Mouse (Mus musculus) thymus, adult 2 months (tissue): ENCODE measurements around the gene Tmem127. TPM values are rescaled to one million over a fixed set of nuclear protein-coding genes. Genes with fewer than 3 reads are reported as not detected.

ENCODE experiments used
- DNase-seq: peaks from one replicate; pipeline ENCODE4 v3.0.0; 2021
- H3K27ac ChIP-seq: fragments of 200-500 bp; 2 replicates; pipeline ENCODE4 v1.5.1; 2012; ENCODE audit warnings: low read length, control low read depth; ENCODE audit not compliant: control insufficient read depth, insufficient read depth
- H3K27me3 ChIP-seq: fragments of 200-500 bp; 2 replicates; pipeline ENCODE4 v1.6.1; 2012; ENCODE audit warnings: mild to moderate bottlenecking, low read length, moderate library complexity, mixed read lengths; ENCODE audit not compliant: control insufficient read depth, insufficient read depth
- H3K36me3 ChIP-seq: fragments of 200-500 bp; 2 replicates; pipeline ENCODE4 v1.6.1; 2012; ENCODE audit warnings: mild to moderate bottlenecking, low read length, moderate library complexity; ENCODE audit not compliant: control insufficient read depth, insufficient read depth
- H3K4me1 ChIP-seq: fragments of 200-500 bp; replicated peaks from 2 replicates; pipeline ENCODE4 v1.6.1; 2012; ENCODE audit warnings: low read length; ENCODE audit not compliant: control insufficient read depth, insufficient read depth
- H3K4me3 ChIP-seq: fragments of 200-500 bp; 2 replicates; pipeline ENCODE4 v1.5.1; 2012; ENCODE audit warnings: mild to moderate bottlenecking, low read length, control low read depth, moderate library complexity; ENCODE audit not compliant: control insufficient read depth, insufficient read depth
- CTCF ChIP-seq: fragments of 200-500 bp; IDR thresholded peaks from 2 replicates; pipeline ENCODE4 v1.5.1; 2012; ENCODE audit warnings: mild to moderate bottlenecking, control low read depth, low read length, moderate library complexity, borderline replicate concordance; ENCODE audit not compliant: control insufficient read depth, poor library complexity, insufficient read depth; ENCODE audit errors: extremely low read depth
- POLR2A ChIP-seq: fragments of 200-500 bp; IDR thresholded peaks from 2 replicates; pipeline ENCODE4 v1.6.1; 2012; ENCODE audit warnings: mild to moderate bottlenecking, low read length, control low read depth, moderate library complexity; ENCODE audit not compliant: control insufficient read depth, poor library complexity, insufficient read depth; ENCODE audit errors: extremely low read depth
- WGBS: fragments of 180-500 bp; shearing (Covaris S2); methylation state at CpG from one replicate; pipeline ENCODE4 v1.1.7; 2018; 5-methylcytosine and 5-hydroxymethylcytosine counted together
- polyA plus RNA-seq: library from polyadenylated mRNA; depleted of rRNA; stranded (reverse); fragments of >200 nt; gene quantifications from 2 replicates; pipeline ENCODE4 v1.2.3, GENCODE M21; 2012; rRNA removed

The Tmem127 gene
- polyA plus RNA-seq, 1 experiment, result 140 TPM

DNA sequence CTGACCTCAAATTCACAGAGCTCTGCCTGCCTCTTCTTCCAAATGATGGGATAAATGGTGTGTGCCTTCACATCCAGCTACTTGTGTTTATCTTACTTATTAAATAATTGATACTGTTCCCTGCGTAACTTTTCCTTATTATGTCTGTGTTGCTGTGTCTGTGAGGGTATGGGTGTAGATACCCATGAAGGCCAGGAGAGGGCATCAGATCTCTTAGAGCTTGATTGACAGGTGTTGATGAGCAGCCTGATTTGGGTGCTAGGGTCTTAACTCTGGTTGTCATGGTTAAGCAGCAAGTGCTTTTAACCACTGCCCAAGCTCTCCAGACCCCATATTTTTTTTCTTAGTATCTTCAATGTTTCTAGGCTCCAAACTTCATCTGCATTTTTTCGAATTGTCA is 61.0 kb downstream of the Tmem127 start:
- WGBS, result 90% methylated on average over 2 of the region's 2 CpGs
- Histone ChIP-seq H3K36me3 (no peaks in the 10 kb centered on the region), H3K4me1 (peaks cover 4% of the 10 kb centered on the region), H3K27me3 (no peaks in the 10 kb centered on the region), H3K4me3 (no peak overlapping the region), H3K27ac (no peak overlapping the region)
- no peak for DNase-seq
- TF ChIP-seq POLR2A, result no peak
- TF ChIP-seq CTCF, result no peak

DNA sequence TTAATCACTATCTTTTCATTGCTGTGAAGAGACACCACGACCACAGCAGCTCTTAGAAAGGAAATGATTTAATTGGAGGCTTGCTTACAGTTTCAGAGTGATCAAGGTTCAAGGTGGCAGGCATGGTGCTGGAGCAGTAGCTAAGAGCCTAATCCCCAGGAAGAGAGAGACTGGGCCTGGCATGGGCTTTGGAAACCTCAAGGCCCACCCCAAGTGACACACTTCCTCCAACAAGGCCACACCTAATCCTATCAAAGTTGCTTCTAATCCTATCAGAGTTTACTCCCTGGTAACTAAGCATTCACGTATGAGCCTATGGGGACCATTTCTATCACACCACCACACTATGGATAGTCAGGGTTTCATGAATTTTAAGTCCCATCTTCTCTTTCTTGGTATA is 62.5 kb downstream of the Tmem127 start:
- Histone ChIP-seq H3K27me3 (no peaks in the 10 kb centered on the region), H3K4me1 (peaks cover 20% of the 10 kb centered on the region), H3K27ac (no peak overlapping the region), H3K4me3 (no peak overlapping the region), H3K36me3 (no peaks in the 10 kb centered on the region)
- no peak for TF ChIP-seq CTCF
- TF ChIP-seq POLR2A, result no peak
- DNase-seq, result no peak
- WGBS, result 36% methylated on average over 2 of the region's 2 CpGs

DNA sequence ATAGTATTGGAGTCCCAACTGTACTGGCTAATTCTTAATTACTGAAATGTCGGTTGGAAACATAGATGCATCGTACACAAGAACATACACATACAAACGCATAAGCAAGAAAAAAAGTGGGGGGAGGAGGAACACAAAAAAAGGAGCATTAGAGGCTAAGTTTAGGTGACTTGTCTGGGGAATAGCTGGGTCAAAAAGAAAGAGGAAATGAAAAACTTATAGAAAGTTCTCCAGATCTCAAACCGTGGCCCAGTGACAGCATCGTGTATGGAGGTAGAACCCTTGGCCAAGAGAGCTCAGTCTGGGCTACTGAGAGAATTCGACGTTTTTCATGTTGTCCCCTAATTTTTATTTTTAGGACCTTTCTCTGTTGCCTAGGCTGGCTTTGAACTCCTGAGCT is 63.0 kb downstream of the Tmem127 start:
- H3K4me1 ChIP-seq, result peaks cover 22% of the 10 kb centered on the region
- H3K27me3 ChIP-seq, result no peaks in the 10 kb centered on the region
- H3K4me3 ChIP-seq, result no peak overlapping the region
- no peaks in the 10 kb centered on the region for H3K36me3 ChIP-seq
- no peak for DNase-seq
- WGBS, result 58% methylated on average over 7 of the region's 7 CpGs
- TF ChIP-seq POLR2A (no peak), CTCF (no peak)
- no peak overlapping the region for H3K27ac ChIP-seq

Other genes starting within 250 kb of the Tmem127 start
- 5.9 and 6.8 TPM in 2 replicates for gene Ap4e1, start 239.2 kb upstream of the Tmem127 start, polyA plus RNA-seq
- gene Blvra, start 177.2 kb upstream of the Tmem127 start, polyA plus RNA-seq, result 9.1 and 12.1 TPM in 2 replicates
- 19.1 and 24.1 TPM in 2 replicates for gene Ncaph, start 114.0 kb upstream of the Tmem127 start, polyA plus RNA-seq
- gene Itpripl1, start 104.5 kb upstream of the Tmem127 start, polyA plus RNA-seq, result 24.6 and 25.4 TPM in 2 replicates
- gene 1810024B03Rik, start 39.6 kb upstream of the Tmem127 start, polyA plus RNA-seq, result 0.96 and 1.3 TPM in 2 replicates
- 92.5 and 109 TPM in 2 replicates for gene Snrnp200, start 39.5 kb upstream of the Tmem127 start, polyA plus RNA-seq
- gene Ciao1, start 92 bp upstream of the Tmem127 start, polyA plus RNA-seq, result 95.3 and 107 TPM in 2 replicates
- 55.8 and 81.8 TPM in 2 replicates for gene Stard7, start 22.3 kb downstream of the Tmem127 start, polyA plus RNA-seq
- gene Dusp2, start 88.3 kb downstream of the Tmem127 start, polyA plus RNA-seq, result 163 and 212 TPM in 2 replicates
- gene Astl, start 90.7 kb downstream of the Tmem127 start, polyA plus RNA-seq, result 0.20 and 0.31 TPM in 2 replicates
- gene Adra2b, start 115.3 kb downstream of the Tmem127 start, polyA plus RNA-seq, result 0.13 and 0.20 TPM in 2 replicates
- 0.31 and 0.85 TPM in 2 replicates for gene Gpat2, start 177.3 kb downstream of the Tmem127 start, polyA plus RNA-seq
- 13.4 and 17.0 TPM in 2 replicates for gene Fahd2a, start 196.7 kb downstream of the Tmem127 start, polyA plus RNA-seq